Mouse (Mus musculus) frontal cortex, postnatal 36 days (tissue): ENCODE measurements around the gene Actn3.
"Not testable (repeated sequence)": the region's sequence is repeated elsewhere in the genome, so short reads cannot be mapped to it uniquely, and the experiment has no call there.

ENCODE experiments used
- DNase-seq, 2 experiments: peaks; one replicate each; pipeline ENCODE4 v3.0.0; 2022; ENCODE audit warnings: low spot score in 2 of 2

Gene Actn3

DNA sequence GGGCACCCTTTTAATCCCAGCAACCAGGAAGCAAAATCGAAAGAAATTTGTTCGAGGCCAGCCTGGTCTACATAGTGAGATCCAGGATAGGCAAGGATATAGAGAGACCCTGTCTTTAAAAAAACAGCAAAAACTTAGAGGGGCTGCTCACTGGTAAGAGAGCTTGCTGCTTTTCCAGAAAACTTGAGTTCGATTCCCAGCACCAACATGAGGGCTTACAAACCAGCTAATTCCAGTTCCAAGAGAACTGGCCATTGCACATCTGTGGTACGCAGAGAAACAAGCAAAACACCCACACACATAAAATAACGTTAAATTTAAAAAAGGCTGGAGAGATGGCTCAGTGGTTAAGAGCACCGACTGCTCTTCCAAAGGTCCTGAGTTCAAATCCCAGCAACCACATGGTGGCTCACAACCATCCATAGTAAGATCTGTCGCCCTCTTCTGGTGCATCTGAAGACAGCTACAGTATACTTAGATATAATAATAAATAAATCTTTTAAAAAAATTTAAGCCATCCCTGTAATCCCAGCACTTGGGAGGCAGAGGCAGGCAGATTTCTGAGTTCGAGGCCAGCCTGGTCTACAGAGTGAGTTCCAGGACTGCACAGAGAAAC, 65.3 kb downstream of the Actn3 start:
- not testable (repeated sequence) for DNase-seq

DNA sequence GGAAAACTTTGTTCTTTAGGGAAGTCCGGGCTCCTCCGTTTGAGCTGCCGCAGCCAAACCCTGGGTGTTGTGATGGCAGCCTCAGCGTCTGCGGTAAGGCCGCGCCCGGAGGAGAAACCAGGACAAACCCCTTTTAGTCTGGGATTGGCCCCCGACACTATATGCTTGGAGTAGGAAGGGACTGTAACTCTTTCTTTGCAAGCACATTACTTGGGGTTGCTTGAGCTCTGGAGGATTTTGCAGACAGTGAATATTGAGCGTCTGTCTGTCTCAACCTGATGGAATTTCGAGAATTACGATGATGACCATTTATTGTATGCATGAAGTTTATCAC, 65.8 kb downstream of the Actn3 start:
- no peak for DNase-seq
